Mouse (Mus musculus) cortical plate, adult 2 months (tissue): ENCODE measurements around the gene App.

ENCODE experiments used
- CTCF ChIP-seq: fragments of 200-500 bp; IDR thresholded peaks from 2 replicates; pipeline ENCODE4 v1.5.1; 2011; ENCODE audit warnings: mild to moderate bottlenecking, control low read depth, low read length; ENCODE audit not compliant: insufficient read depth; ENCODE audit errors: extremely low read depth
- POLR2A ChIP-seq: fragments of 200-500 bp; IDR thresholded peaks from 2 replicates; pipeline ENCODE4 v1.6.1; 2011; ENCODE audit warnings: mild to moderate bottlenecking, low read length, control low read depth; ENCODE audit not compliant: insufficient read depth; ENCODE audit errors: extremely low read depth

DNA sequence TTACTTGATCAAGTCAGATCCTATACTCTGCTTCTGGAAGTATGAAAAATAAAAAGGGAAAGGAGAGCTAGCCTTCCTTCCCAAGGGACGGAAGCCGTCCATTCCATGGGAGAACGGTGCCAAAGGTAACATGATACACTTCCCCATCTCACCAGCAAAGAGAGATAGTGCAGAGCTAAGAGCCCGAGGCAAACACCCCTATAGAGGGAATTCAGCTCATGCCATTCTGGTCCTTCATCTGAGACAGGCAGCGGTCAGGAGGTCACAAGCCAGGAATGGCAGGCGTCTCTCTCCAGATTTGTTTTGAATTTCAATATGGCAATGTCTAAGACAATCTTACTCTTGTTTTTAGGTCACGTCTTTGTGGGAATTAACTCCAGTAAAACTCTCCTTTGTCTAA lies 74.1 kb downstream of the App start:
- TF ChIP-seq CTCF, result no peak
- TF ChIP-seq POLR2A, result no peak
